ENCODE assay signal across 17 mouse cellular contexts in the genomic region with DNA sequence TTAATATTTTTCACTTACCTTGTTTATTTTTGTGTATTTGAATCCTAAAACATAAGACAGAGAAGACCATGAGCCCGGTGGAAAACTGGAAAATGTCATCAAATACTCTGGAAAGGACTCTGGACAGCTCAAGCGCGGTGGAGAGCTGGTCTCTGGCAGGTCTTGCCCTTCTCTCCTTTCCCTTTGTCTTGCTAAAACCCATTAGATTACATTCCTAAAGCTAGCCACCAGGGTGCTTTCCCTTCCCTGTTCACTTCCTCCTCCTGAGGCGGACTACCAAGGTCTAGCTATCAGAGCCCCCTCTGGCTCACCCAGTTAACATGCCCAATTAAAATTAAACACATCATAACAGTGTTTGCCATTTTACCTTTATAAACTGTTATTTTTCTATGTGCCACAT.
DNase-seq lines count a peak whose midpoint lies in the region; ATAC-seq lines count a peak whose summit lies in the region.
"Had no signal": no experiment of that assay in that cellular context is flagged by ENCODE, and none has a peak within 500 bp of the region (broad histone marks: within the 10 kb centered on the region; RNA-seq: fewer than 3 reads in every experiment).

No protein-coding gene starts in this region.

- 0 out of 2 replicates have a peak, but pooled peaks have one; percentile 11 for ATAC-seq in megakaryocyte progenitor cell, adult 5-6 weeks (replicated peaks; ENCODE audit: poor library complexity)
- ATAC-seq: forebrain, embryonic 13.5 days; forebrain, postnatal 0 days; intestine, embryonic 16.5 days had no signal

- DNase-seq in embryo, embryonic 9.5 days (ENCODE audit: extremely low spot score): peak; percentile 5
- DNase-seq in embryo, embryonic 10.5 days (ENCODE audit: low spot score): no peak
- peak; percentile 92 for DNase-seq in ES-CJ7 (ENCODE audit: low read depth, low spot score)
- DNase-seq in WW6 (ENCODE audit: low read depth, low spot score): peak; percentile 34
- DNase-seq in layer of hippocampus, postnatal 10 days (ENCODE audit: low spot score in 2 of 2): no peak
- DNase-seq in layer of hippocampus, postnatal 25 days (ENCODE audit: extremely low spot score in 1 of 2, low spot score in 1 of 2): no peak
- DNase-seq in ovary, postnatal 36 days (ENCODE audit: low spot score): no peak
- DNase-seq: adrenal gland, adult 8-10 months; adrenal gland, postnatal 36 days; cerebellum, adult 2 months; cerebellum, postnatal 10 days; forebrain, postnatal 0 days; heart, adult 2 months; kidney, adult 2 months had no signal

Comparison
In these comparisons a context has a peak if more than half of its experiments do, and no peak if none do; other contexts are left out.
1. DNase-seq: peak in embryo, embryonic 9.5 days (single experiment), ES-CJ7 (single experiment) and WW6 (single experiment); none in embryo, embryonic 10.5 days (single experiment), layer of hippocampus, postnatal 10 days (0 of 2), layer of hippocampus, postnatal 25 days (0 of 2) and ovary, postnatal 36 days (single experiment).